In the genomic region with DNA sequence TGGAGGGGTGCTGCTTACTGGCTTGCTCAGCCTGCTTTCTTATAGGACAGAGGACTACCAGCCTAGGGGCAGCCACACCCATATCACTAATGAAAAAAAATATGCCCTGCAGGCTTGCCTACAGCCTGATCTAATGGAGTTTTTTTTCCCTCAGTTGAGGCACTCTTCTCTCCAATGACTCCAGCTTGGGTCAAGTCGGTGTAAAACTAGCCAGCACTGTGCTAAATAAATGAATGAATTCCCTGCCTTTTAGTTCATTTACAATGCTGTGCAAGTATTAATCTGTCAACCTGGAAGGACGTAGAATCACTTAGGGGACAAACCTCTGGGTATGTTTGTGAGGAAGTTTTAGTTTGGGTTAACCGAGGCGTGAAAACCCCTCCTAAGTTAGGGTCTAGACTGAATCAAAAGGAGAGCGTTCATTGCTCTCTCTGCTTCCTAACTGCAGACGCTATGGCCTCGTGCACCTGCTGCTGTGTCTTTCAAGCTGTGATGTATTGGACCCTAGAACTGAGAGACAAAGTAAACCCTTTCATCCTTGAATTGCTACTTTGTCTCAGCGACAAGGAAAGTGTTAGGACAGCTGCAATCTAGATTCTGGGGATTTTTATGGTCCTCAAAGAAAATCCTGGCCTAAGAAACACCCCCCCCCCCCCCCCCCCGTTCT, we compare ENCODE assay signal across 26 mouse cellular contexts. TPM values are rescaled to one million over a fixed set of nuclear protein-coding genes. Genes with fewer than 3 reads are reported as not detected.
A peak's percentile ranks its signal among the peaks of the same experiment; 100 is the strongest.
DNase-seq lines count a peak whose midpoint lies in the region; ATAC-seq lines count a peak whose summit lies in the region.
"Had no signal": no experiment of that assay in that cellular context is flagged by ENCODE, and none has a peak within 500 bp of the region (broad histone marks: within the 10 kb centered on the region; RNA-seq: fewer than 3 reads in every experiment).

No protein-coding gene starts in this region.

- H3K9ac ChIP-seq in neural tube, embryonic 12.5 days: no peak overlapping the region
- H3K9ac ChIP-seq: embryonic facial prominence, embryonic 15.5 days; forebrain, embryonic 12.5 days; hindbrain, embryonic 14.5 days; liver, embryonic 12.5 days; liver, postnatal 0 days; midbrain, embryonic 12.5 days had no signal

- no peak overlapping the region for H3K4me2 ChIP-seq in neural tube, embryonic 12.5 days (replicated peaks)
- H3K4me2 ChIP-seq: embryonic facial prominence, embryonic 15.5 days; forebrain, embryonic 12.5 days; heart, embryonic 11.5 days; hindbrain, embryonic 14.5 days; liver, embryonic 12.5 days; midbrain, embryonic 12.5 days had no signal

- no peaks in the 10 kb centered on the region for H3K4me1 ChIP-seq in neural tube, embryonic 12.5 days
- H3K4me1 ChIP-seq: embryonic facial prominence, embryonic 15.5 days; forebrain, embryonic 12.5 days; liver, embryonic 12.5 days; midbrain, embryonic 12.5 days had no signal

- DNase-seq in embryo, embryonic 10 days (ENCODE audit: low spot score): peak; percentile 27
- DNase-seq in embryo, embryonic 9.5 days (ENCODE audit: extremely low spot score): no peak
- no peak for DNase-seq in neural tube, embryonic 10.5 days (ENCODE audit: extremely low spot score, low spot score)
- DNase-seq in embryo, embryonic 11 days: peak; percentile 10
- no peak for DNase-seq in adrenal gland, postnatal 25 days
- DNase-seq in cerebellum, postnatal 4 days (ENCODE audit: low spot score in 2 of 2): no peak
- DNase-seq: cerebellum, adult 8-10 months; cerebellum, postnatal 25 days; gastrocnemius, postnatal 14 days; heart, postnatal 36 days; kidney, adult 2 months; kidney, postnatal 36 days; left cerebral cortex, postnatal 4 days; liver, postnatal 0 days; lung, postnatal 36 days; right cerebral cortex, postnatal 4 days; thymus, postnatal 14 days had no signal

- WGBS in neural tube, embryonic 12.5 days: 14% methylated on average over 9 of the region's 9 CpGs

- H3K27ac ChIP-seq in neural tube, embryonic 12.5 days: no peak overlapping the region
- H3K27ac ChIP-seq: embryonic facial prominence, embryonic 10.5 days; embryonic facial prominence, embryonic 15.5 days; forebrain, embryonic 12.5 days; hindbrain, embryonic 14.5 days; liver, embryonic 12.5 days; midbrain, embryonic 12.5 days had no signal

- H3K9me3 ChIP-seq in neural tube, embryonic 12.5 days: peaks cover 7% of the 10 kb centered on the region; the same call in 1 of the 2 replicates
- H3K9me3 ChIP-seq: embryonic facial prominence, embryonic 10.5 days; embryonic facial prominence, embryonic 15.5 days; forebrain, embryonic 12.5 days; liver, embryonic 12.5 days; midbrain, embryonic 12.5 days had no signal

- H3K4me3 ChIP-seq in neural tube, embryonic 12.5 days: no peak overlapping the region
- H3K4me3 ChIP-seq: embryonic facial prominence, embryonic 10.5 days; embryonic facial prominence, embryonic 15.5 days; forebrain, embryonic 12.5 days; liver, embryonic 12.5 days; midbrain, embryonic 12.5 days; myocyte had no signal

- H3K36me3 ChIP-seq in neural tube, embryonic 12.5 days: no peaks in the 10 kb centered on the region
- H3K36me3 ChIP-seq: embryonic facial prominence, embryonic 10.5 days; embryonic facial prominence, embryonic 15.5 days; forebrain, embryonic 12.5 days; liver, embryonic 12.5 days; midbrain, embryonic 12.5 days had no signal

- no peaks in the 10 kb centered on the region for H3K27me3 ChIP-seq in neural tube, embryonic 12.5 days (replicated peaks)
- H3K27me3 ChIP-seq: embryonic facial prominence, embryonic 15.5 days; forebrain, embryonic 12.5 days; liver, embryonic 12.5 days; midbrain, embryonic 12.5 days had no signal

- ATAC-seq in neural tube, embryonic 12.5 days (ENCODE audit: low FRiP score, low read depth): peak; percentile 53
- ATAC-seq: liver, embryonic 12.5 days; liver, postnatal 0 days had no signal

RNA-seq across cellular contexts. Expression of a gene that starts 33.5 kb away (rescaled TPM):
- 5.4 and 5.8 TPM in 2 replicates for polyA plus RNA-seq in neural tube, embryonic 12.5 days (2016; fragmentation: Nextera tagmentation; extraction: Ambion mirVana)
- 35.1 and 37.1 TPM in 2 replicates for total RNA-seq in adrenal gland, postnatal 25 days (2021)

Comparison
In these comparisons a context has a peak if more than half of its experiments do, and no peak if none do; other contexts are left out.
1. DNase-seq: peak in embryo, embryonic 10 days (single experiment) and embryo, embryonic 11 days (single experiment); none in embryo, embryonic 9.5 days (single experiment), neural tube, embryonic 10.5 days (single experiment), adrenal gland, postnatal 25 days (single experiment) and cerebellum, postnatal 4 days (0 of 2).